Comparison of ENCODE assay signal across 8 mouse cellular contexts in the genomic region with DNA sequence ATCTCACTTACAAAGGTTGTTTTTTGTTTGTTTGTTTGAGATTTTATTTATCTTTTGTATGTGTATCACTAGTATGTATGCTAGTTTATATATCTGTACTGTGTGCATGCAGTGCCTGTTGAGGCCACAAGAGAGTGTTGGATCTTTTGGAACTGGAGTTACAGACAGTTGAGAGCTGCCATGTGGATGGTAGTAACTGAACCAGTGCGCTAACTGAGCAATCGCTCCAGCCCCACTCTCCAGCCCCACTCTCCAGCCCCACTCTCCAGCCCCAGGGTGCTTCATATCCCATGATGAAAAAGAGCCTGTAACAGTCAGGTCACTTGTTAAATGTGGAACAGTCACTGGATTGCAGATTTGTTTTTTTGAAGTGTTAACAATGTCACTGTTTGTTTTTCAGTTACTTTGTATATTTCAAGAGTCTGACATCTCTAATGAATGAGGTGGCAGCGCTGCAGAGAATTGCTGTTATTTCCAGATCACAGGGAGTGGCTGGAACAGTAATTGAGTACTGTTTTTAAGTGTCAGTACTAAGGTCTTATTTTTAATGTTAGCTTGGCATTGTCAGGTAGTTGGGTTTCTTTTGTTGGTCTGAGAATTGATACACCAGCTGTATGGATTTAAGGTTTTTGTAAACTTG. TPM values are rescaled to one million over a fixed set of nuclear protein-coding genes. Genes with fewer than 3 reads are reported as not detected.
DNase-seq lines count a peak whose midpoint lies in the region; ATAC-seq and TF ChIP-seq lines count a peak whose summit lies in the region.

No protein-coding gene starts in this region.

- no peak overlapping the region for H3K4me2 ChIP-seq in heart, embryonic 12.5 days
- H3K4me2 ChIP-seq in midbrain, embryonic 16.5 days (ENCODE audit: low read length), result peak overlapping the region; percentile 25; the same call in 1 of the 2 replicates
- H3K4me2 ChIP-seq in midbrain, embryonic 11.5 days, result no peak overlapping the region
- H3K4me2 ChIP-seq in liver, embryonic 15.5 days, result peak overlapping the region; percentile 63; the same call in 1 of the 2 replicates

- no peak overlapping the region for H3K9ac ChIP-seq in heart, embryonic 12.5 days
- H3K9ac ChIP-seq in midbrain, embryonic 16.5 days (ENCODE audit: low read depth, low read length), result no peak overlapping the region
- no peak overlapping the region for H3K9ac ChIP-seq in midbrain, embryonic 11.5 days (ENCODE audit: low read length)
- H3K9ac ChIP-seq in liver, embryonic 15.5 days, result no peak overlapping the region

- 0 out of 2 replicates have a peak, but pooled peaks have one; percentile 12 for TF ChIP-seq CTCF in small intestine, adult 2 months (IDR thresholded peaks at IDR 0.05; ENCODE audit: extremely low read depth, insufficient read length, insufficient replicate concordance, low read depth, low read length)

- no peak for ATAC-seq in heart, embryonic 12.5 days (ENCODE audit: insufficient number of reproducible peaks, low FRiP score)
- no peak for ATAC-seq in midbrain, embryonic 16.5 days
- no peak; the same call in 1 of the 2 replicates for ATAC-seq in midbrain, embryonic 11.5 days (ENCODE audit: low FRiP score)
- no peak for ATAC-seq in liver, embryonic 15.5 days (ENCODE audit: insufficient read depth)

- no peaks in the 10 kb centered on the region for H3K36me3 ChIP-seq in heart, embryonic 12.5 days
- no peaks in the 10 kb centered on the region for H3K36me3 ChIP-seq in midbrain, embryonic 16.5 days (ENCODE audit: control insufficient read depth, insufficient read depth, low read length)
- no peaks in the 10 kb centered on the region for H3K36me3 ChIP-seq in midbrain, embryonic 11.5 days (ENCODE audit: control insufficient read depth, insufficient read depth, low read length)
- peaks cover 16% of the 10 kb centered on the region for H3K36me3 ChIP-seq in liver, embryonic 15.5 days (replicated peaks)
- H3K36me3 ChIP-seq in small intestine, adult 2 months (ENCODE audit: control insufficient read depth, insufficient read depth, low read length), result no peaks in the 10 kb centered on the region; the same call in 1 of the 2 replicates

- no peak overlapping the region for H3K27ac ChIP-seq in heart, embryonic 12.5 days (ENCODE audit: poor library complexity, severe bottlenecking)
- no peak overlapping the region for H3K27ac ChIP-seq in midbrain, embryonic 16.5 days (ENCODE audit: low read length)
- H3K27ac ChIP-seq in midbrain, embryonic 11.5 days (ENCODE audit: low read depth, low read length), result no peak overlapping the region
- no peak overlapping the region for H3K27ac ChIP-seq in liver, embryonic 15.5 days (replicated peaks)
- no peak overlapping the region for H3K27ac ChIP-seq in small intestine, adult 2 months (ENCODE audit: insufficient read depth, low read depth, low read length)

- H3K4me1 ChIP-seq in heart, embryonic 12.5 days (replicated peaks), result peaks cover 29% of the 10 kb centered on the region
- H3K4me1 ChIP-seq in midbrain, embryonic 16.5 days (ENCODE audit: control insufficient read depth, insufficient read depth, low read length), result peaks cover 31% of the 10 kb centered on the region
- H3K4me1 ChIP-seq in midbrain, embryonic 11.5 days (ENCODE audit: control insufficient read depth, insufficient read depth, low read length), result peaks cover 23% of the 10 kb centered on the region
- peaks cover 55% of the 10 kb centered on the region for H3K4me1 ChIP-seq in liver, embryonic 15.5 days (replicated peaks)
- peaks cover 17% of the 10 kb centered on the region; the same call in 1 of the 2 replicates for H3K4me1 ChIP-seq in small intestine, adult 2 months (ENCODE audit: control insufficient read depth, insufficient read depth, insufficient read length, low read length)

- H3K4me3 ChIP-seq in heart, embryonic 12.5 days, result no peak overlapping the region
- no peak overlapping the region for H3K4me3 ChIP-seq in midbrain, embryonic 16.5 days (ENCODE audit: low read depth, low read length)
- no peak overlapping the region for H3K4me3 ChIP-seq in midbrain, embryonic 11.5 days (ENCODE audit: low read depth, low read length)
- no peak overlapping the region for H3K4me3 ChIP-seq in liver, embryonic 15.5 days (replicated peaks)
- H3K4me3 ChIP-seq in small intestine, adult 2 months (ENCODE audit: low read depth, low read length), result no peak overlapping the region

- 77% methylated on average over 3 of the region's 3 CpGs for WGBS in heart, embryonic 12.5 days
- 64% methylated on average over 3 of the region's 3 CpGs for WGBS in midbrain, embryonic 16.5 days
- 91% methylated on average over 3 of the region's 3 CpGs for WGBS in midbrain, embryonic 11.5 days
- WGBS in liver, embryonic 15.5 days (ENCODE audit: insufficient replicate concordance), result 80% methylated on average over 3 of the region's 3 CpGs
- WGBS in small intestine, adult 2 months, result 26% methylated on average over 3 of the region's 3 CpGs

- no peaks in the 10 kb centered on the region for H3K27me3 ChIP-seq in heart, embryonic 12.5 days (replicated peaks)
- no peaks in the 10 kb centered on the region for H3K27me3 ChIP-seq in midbrain, embryonic 16.5 days (ENCODE audit: control insufficient read depth, insufficient read depth, low read depth, low read length)
- H3K27me3 ChIP-seq in midbrain, embryonic 11.5 days (ENCODE audit: control insufficient read depth, insufficient read depth, low read length), result no peaks in the 10 kb centered on the region
- no peaks in the 10 kb centered on the region for H3K27me3 ChIP-seq in liver, embryonic 15.5 days
- no peaks in the 10 kb centered on the region for H3K27me3 ChIP-seq in small intestine, adult 2 months (ENCODE audit: control insufficient read depth, insufficient read depth, low read length)

- H3K9me3 ChIP-seq in heart, embryonic 12.5 days (replicated peaks), result no peaks in the 10 kb centered on the region
- H3K9me3 ChIP-seq in midbrain, embryonic 16.5 days (replicated peaks; ENCODE audit: control insufficient read depth, low read length, poor library complexity, severe bottlenecking), result no peaks in the 10 kb centered on the region
- H3K9me3 ChIP-seq in midbrain, embryonic 11.5 days (ENCODE audit: control insufficient read depth, low read length), result no peaks in the 10 kb centered on the region
- H3K9me3 ChIP-seq in liver, embryonic 15.5 days (replicated peaks), result no peaks in the 10 kb centered on the region

- peak; percentile 55 for DNase-seq in heart, adult 11 months
- DNase-seq in midbrain, embryonic 11.5 days (ENCODE audit: low spot score, missing footprints), result no peak
- DNase-seq in thymus, postnatal 10 days (ENCODE audit: low spot score in 2 of 2), result no peak
- DNase-seq in gastrocnemius, postnatal 4 days (ENCODE audit: low spot score in 2 of 2), result no peak

- no peak for TF ChIP-seq POLR2A in small intestine, adult 2 months (IDR thresholded peaks at IDR 0.05; ENCODE audit: low read depth, low read length)

RNA-seq across cellular contexts. Expression of a gene that starts 6.3 kb away (rescaled TPM):
- polyA plus RNA-seq in heart, embryonic 12.5 days (2016; fragmentation: Nextera tagmentation; extraction: Ambion mirVana), result 5.3 and 6.0 TPM in 2 replicates
- polyA plus RNA-seq in midbrain, embryonic 16.5 days (2015; fragmentation: Nextera tagmentation; extraction: Ambion mirVana), result 3.4 and 4.2 TPM in 2 replicates
- polyA plus RNA-seq in midbrain, embryonic 11.5 days (2014; fragmentation: Nextera tagmentation; extraction: Ambion mirVana), result 5.6 and 6.0 TPM in 2 replicates
- 2.2 and 2.4 TPM in 2 replicates for polyA plus RNA-seq in liver, embryonic 15.5 days (2015; fragmentation: Nextera tagmentation; extraction: Ambion mirVana)
- 14.2 and 24.4 TPM in 2 replicates for polyA plus RNA-seq in small intestine, adult 2 months (2012; rRNA removed)
- total RNA-seq in gastrocnemius, postnatal 4 days (2021), result 10 to 100 TPM; 32.1 to 35.0 TPM

RNA-seq across cellular contexts. Expression of a gene that starts 45.5 kb away (rescaled TPM):
- polyA plus RNA-seq in heart, embryonic 12.5 days (2016; fragmentation: Nextera tagmentation; extraction: Ambion mirVana), result 21.6 TPM in 2 replicates
- polyA plus RNA-seq in midbrain, embryonic 16.5 days (2015; fragmentation: Nextera tagmentation; extraction: Ambion mirVana), result 25.2 and 27.6 TPM in 2 replicates
- 14.3 and 15.9 TPM in 2 replicates for polyA plus RNA-seq in midbrain, embryonic 11.5 days (2014; fragmentation: Nextera tagmentation; extraction: Ambion mirVana)
- polyA plus RNA-seq in liver, embryonic 15.5 days (2015; fragmentation: Nextera tagmentation; extraction: Ambion mirVana), result 7.5 and 8.4 TPM in 2 replicates
- 41.9 and 60.1 TPM in 2 replicates for polyA plus RNA-seq in small intestine, adult 2 months (2012; rRNA removed)
- total RNA-seq in gastrocnemius, postnatal 4 days (2021), result 10 to 100 TPM; 48.9 to 51.4 TPM

Comparison
In these comparisons a context has a peak if more than half of its experiments do, and no peak if none do; other contexts are left out.
1. H3K4me2 ChIP-seq: peak in midbrain, embryonic 16.5 days (single experiment) and liver, embryonic 15.5 days (single experiment); none in heart, embryonic 12.5 days (single experiment) and midbrain, embryonic 11.5 days (single experiment).